Mouse (Mus musculus) central nervous system, embryonic 11.5 days (tissue): ENCODE data around the gene Mrpl43. TPM values are rescaled to one million over a fixed set of nuclear protein-coding genes. Genes with fewer than 3 reads are reported as not detected.

ENCODE experiments used
- polyA plus RNA-seq: library from polyadenylated mRNA; depleted of rRNA; stranded (reverse); fragments of >200 nt; gene quantifications from 2 replicates; pipeline ENCODE4 v1.2.3, GENCODE M21; 2012; rRNA removed

Gene Mrpl43
- 52.5 and 70.7 TPM in 2 replicates for polyA plus RNA-seq

GRCm38 (mm10) chr19:45005957-45006712 lies at the start of gene Mrpl43:
TSS of gene Mrpl43 (minus strand) at chr19:45006442.

GRCm38 (mm10) chr19:45047417-45047934 lies 41.2 kb upstream of the Mrpl43 start, which contains the start of gene Sfxn3:
TSS of gene Sfxn3 (plus strand) at chr19:45047503.

GRCm38 (mm10) chr19:45045651-45046050 lies 39.4 kb upstream of the Mrpl43 start, which contains the start of gene Pdzd7:
TSS of gene Pdzd7 (minus strand) at chr19:45045717.

GRCm38 (mm10) chr19:45014335-45014971 lies 8.2 kb upstream of the Mrpl43 start, which contains the start of gene Lzts2:
TSS of gene Lzts2 (plus strand) at chr19:45014414.

GRCm38 (mm10) chr19:45005444-45005843 lies 798 bp downstream of the Mrpl43 start, which contains the start of gene Twnk:
TSS of gene Twnk (plus strand) at chr19:45005663.

GRCm38 (mm10) chr19:44988831-44989566 lies 17.2 kb downstream of the Mrpl43 start, which contains the start of gene Sema4g:
TSS of gene Sema4g (plus strand) at chr19:44989101.

Other genes starting within 250 kb of the Mrpl43 start
- 31.0 and 39.3 TPM in 2 replicates for gene Slf2, start 75.3 kb downstream of the Mrpl43 start, polyA plus RNA-seq
- gene Sema4g, start 17.3 kb downstream of the Mrpl43 start, polyA plus RNA-seq: 40.3 and 59.8 TPM in 2 replicates
- gene Twnk, start 779 bp downstream of the Mrpl43 start, polyA plus RNA-seq: 20.4 and 25.2 TPM in 2 replicates
- 71.5 and 90.2 TPM in 2 replicates for gene Lzts2, start 8.0 kb upstream of the Mrpl43 start, polyA plus RNA-seq
- 1.1 and 1.2 TPM in 2 replicates for gene Pdzd7, start 39.3 kb upstream of the Mrpl43 start, polyA plus RNA-seq
- 15.0 and 24.1 TPM in 2 replicates for gene Sfxn3, start 41.1 kb upstream of the Mrpl43 start, polyA plus RNA-seq
- gene Kazald1, start 68.8 kb upstream of the Mrpl43 start, polyA plus RNA-seq: 0.77 and 1.4 TPM in 2 replicates
- 1.0 and 1.7 TPM in 2 replicates for gene Tlx1, start 144.2 kb upstream of the Mrpl43 start, polyA plus RNA-seq
- gene Lbx1, start 229.4 kb upstream of the Mrpl43 start, polyA plus RNA-seq: 0.06 and 3.5 TPM in 2 replicates